Mouse (Mus musculus) limb, embryonic 11.5 days (tissue): Measurements from ENCODE around the gene Aldh1a2. TPM values are rescaled to one million over a fixed set of nuclear protein-coding genes. Genes with fewer than 3 reads are reported as not detected.
A peak's percentile ranks its signal among the peaks of the same experiment; 100 is the strongest.

ENCODE experiments used
- ATAC-seq: fragments of 200-750 bp; cut with Nextera tagmentation; 2 replicates; pipeline ENCODE4 v1.8.0; 2017; ENCODE audit warnings: low read depth; ENCODE audit not compliant: insufficient number of reproducible peaks, low FRiP score, low TSS enrichment
- DNase-seq: peaks from one replicate; pipeline ENCODE4 v3.0.0-alpha.2; 2015; ENCODE audit warnings: low spot score
- H3K27ac ChIP-seq: fragments of 300-500 bp; sonication (generic); replicated peaks from 2 replicates; pipeline ENCODE4 v1.5.1; 2014; ENCODE audit warnings: low read depth, mild to moderate bottlenecking, low read length
- H3K27me3 ChIP-seq: fragments of 300-500 bp; sonication (generic); 2 replicates; pipeline ENCODE4 v1.6.1; 2014; ENCODE audit warnings: mild to moderate bottlenecking, low read length, mixed read lengths; ENCODE audit not compliant: control insufficient read depth, insufficient read depth
- H3K36me3 ChIP-seq: fragments of 300-500 bp; sonication (generic); 2 replicates; pipeline ENCODE4 v1.6.1; 2014; ENCODE audit warnings: mild to moderate bottlenecking, low read length, moderate library complexity, mixed read lengths; ENCODE audit not compliant: control insufficient read depth, insufficient read depth
- H3K4me1 ChIP-seq: fragments of 300-500 bp; sonication (generic); 2 replicates; pipeline ENCODE4 v1.6.1; 2014; ENCODE audit warnings: low read length, mixed read lengths; ENCODE audit not compliant: control insufficient read depth, insufficient read depth
- H3K4me2 ChIP-seq: fragments of 300-500 bp; sonication (generic); 2 replicates; pipeline ENCODE4 v1.6.1; 2014; ENCODE audit warnings: low read depth, mild to moderate bottlenecking, moderate library complexity; ENCODE audit not compliant: severe bottlenecking
- H3K4me3 ChIP-seq: fragments of 300-500 bp; sonication (generic); 2 replicates; pipeline ENCODE4 v1.5.1; 2014; ENCODE audit warnings: low read depth, low read length
- H3K9ac ChIP-seq: fragments of 300-500 bp; sonication (generic); 2 replicates; pipeline ENCODE4 v1.6.1; 2014; ENCODE audit warnings: mild to moderate bottlenecking, low read length
- H3K9me3 ChIP-seq: fragments of 300-500 bp; sonication (generic); 2 replicates; pipeline ENCODE4 v1.6.1; 2016; ENCODE audit warnings: low read length; ENCODE audit not compliant: control insufficient read depth
- WGBS: fragments of 180-500 bp; shearing (Covaris S2); extraction: QIAGEN DNeasy Blood & Tissue Kit; methylation state at CpG from one replicate; pipeline ENCODE4 v1.1.7; 2014; 5-methylcytosine and 5-hydroxymethylcytosine counted together
- polyA plus RNA-seq: library from polyadenylated mRNA; unstranded; fragments of >200 nt; fragmentation: Nextera tagmentation; extraction: Ambion mirVana; gene quantifications from 2 replicates; pipeline ENCODE4 v1.2.1, GENCODE M21; 2014

Aldh1a2 gene
- polyA plus RNA-seq, 1 experiment from 2014 or later, result 42.3 TPM

DNA sequence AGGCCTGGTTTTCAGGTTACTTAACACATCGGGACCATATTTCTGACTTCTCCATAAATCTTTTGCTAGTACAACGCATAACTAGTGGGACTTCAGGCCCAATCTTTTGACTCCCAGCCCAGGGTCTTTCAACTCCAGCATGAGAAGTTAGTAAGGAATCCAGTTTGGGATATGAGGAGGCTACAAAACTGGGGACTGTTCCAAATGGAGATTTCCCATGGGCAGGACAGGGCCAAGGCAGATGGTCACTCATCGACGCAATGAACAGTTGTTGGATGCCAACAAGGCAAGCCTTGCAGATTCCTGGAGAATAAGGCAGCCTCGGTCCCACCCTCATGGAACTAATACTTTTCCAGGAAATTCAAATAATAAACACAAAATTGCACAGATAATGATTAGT, 104.2 kb downstream of the Aldh1a2 start:
- Histone ChIP-seq H3K9me3 (no peaks in the 10 kb centered on the region), H3K4me3 (no peak overlapping the region), H3K4me1 (peaks cover 3% of the 10 kb centered on the region; the same call in 1 of the 2 replicates), H3K4me2 (no peak overlapping the region), H3K27ac (no peak overlapping the region), H3K27me3 (no peaks in the 10 kb centered on the region), H3K36me3 (no peaks in the 10 kb centered on the region), H3K9ac (no peak overlapping the region)
- ATAC-seq (no peak), DNase-seq (no peak)
- WGBS, result 95% methylated on average over 5 of the region's 5 CpGs

DNA sequence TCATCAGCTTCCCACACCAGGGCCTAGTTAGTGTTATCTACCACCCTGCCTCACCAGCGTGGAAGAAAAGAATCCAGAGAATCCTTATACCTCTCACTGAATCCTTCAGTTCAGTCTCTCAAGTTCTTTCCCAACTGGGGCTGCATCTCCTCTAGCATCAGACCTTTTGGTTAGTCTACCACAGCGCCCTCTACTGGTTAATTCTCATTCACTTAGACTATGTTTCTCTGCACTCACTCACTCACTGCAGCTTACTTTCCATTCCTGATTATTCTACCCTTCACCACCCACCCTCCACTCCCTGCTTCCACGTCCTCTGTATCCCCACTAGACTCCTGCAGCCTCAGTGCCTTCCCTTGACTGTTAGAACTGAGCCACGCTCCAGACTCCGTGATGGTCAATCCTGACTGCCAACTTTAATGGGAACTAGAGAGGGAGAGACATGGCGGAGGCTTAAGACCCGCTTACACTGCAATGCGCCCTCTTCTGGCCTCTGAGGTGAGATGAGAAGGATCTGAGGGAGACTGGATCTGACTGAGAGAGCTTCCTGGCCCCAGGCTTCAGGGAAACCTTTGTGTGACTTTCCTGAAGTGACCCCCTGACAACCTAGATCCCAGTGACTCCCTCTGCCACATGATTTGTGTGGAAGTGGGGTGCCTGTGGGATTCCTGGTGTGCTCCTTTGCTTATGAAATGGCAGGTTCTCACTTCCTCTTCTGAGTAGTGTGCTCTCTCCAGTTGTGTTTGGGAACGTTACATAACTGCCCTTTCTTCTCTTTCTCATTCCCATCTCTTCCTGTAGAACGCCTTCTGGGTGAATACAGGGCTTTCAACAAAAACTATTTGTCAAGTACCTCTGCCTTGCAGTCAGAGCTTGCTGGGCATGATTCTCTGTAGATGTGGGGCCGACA, 104.9 kb downstream of the Aldh1a2 start:
- H3K27ac ChIP-seq, result no peak overlapping the region
- H3K4me3 ChIP-seq, result no peak overlapping the region
- H3K36me3 ChIP-seq, result no peaks in the 10 kb centered on the region
- H3K27me3 ChIP-seq, result no peaks in the 10 kb centered on the region
- no peak for ATAC-seq
- no peak overlapping the region for H3K9ac ChIP-seq
- DNase-seq, result no peak
- 58% methylated on average over 11 of the region's 11 CpGs for WGBS
- no peaks in the 10 kb centered on the region for H3K9me3 ChIP-seq
- no peak overlapping the region for H3K4me2 ChIP-seq
- H3K4me1 ChIP-seq, result peaks cover 3% of the 10 kb centered on the region; the same call in 1 of the 2 replicates

DNA sequence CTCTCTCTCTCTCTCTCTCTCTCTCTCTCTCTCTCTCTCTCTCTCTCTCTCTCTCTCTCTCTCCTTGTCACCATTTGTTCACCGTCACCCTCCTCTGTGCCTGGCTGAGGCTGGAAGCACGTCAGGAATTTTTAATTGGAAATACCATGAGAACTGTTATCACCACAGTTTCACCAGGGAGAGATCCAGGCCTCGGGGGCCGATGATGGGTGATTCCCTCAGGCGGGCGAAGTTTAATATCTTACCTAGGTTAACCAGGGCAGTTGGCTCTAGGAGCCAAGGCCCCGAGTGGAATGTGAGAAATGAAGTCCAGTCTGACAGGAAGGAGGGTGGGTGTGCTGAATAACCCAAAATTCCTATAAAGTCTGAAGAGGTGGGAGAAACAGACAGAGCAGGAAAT, 105.8 kb downstream of the Aldh1a2 start:
- Histone ChIP-seq H3K27me3 (no peaks in the 10 kb centered on the region), H3K27ac (no peak overlapping the region), H3K36me3 (no peaks in the 10 kb centered on the region), H3K9ac (no peak overlapping the region), H3K4me2 (no peak overlapping the region), H3K9me3 (no peaks in the 10 kb centered on the region), H3K4me3 (no peak overlapping the region), H3K4me1 (peaks cover 9% of the 10 kb centered on the region)
- DNase-seq, result no peak
- WGBS, result 59% methylated on average over 7 of the region's 7 CpGs
- ATAC-seq, result no peak

DNA sequence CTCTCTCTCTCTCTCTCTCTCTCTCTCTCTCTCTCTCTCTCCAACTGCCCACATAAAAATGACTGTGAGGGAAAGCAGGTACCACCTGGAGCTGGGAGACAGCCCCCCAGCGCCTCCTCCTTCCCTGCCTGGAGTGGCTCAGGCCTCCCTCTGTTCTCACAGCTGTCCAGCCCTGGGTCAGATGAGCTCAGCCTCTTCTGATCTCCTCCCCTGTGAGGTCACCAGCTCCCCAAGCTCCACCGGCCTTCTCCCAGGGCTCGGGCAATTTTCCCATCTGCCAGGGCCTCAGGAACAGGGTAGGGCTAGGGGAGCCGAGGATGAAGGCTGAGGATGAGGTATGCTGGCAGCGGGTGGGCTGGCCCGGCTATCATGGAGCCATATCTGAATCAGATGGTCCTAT, 106.3 kb downstream of the Aldh1a2 start:
- H3K27ac ChIP-seq, result no peak overlapping the region
- no peaks in the 10 kb centered on the region for H3K9me3 ChIP-seq
- H3K27me3 ChIP-seq, result no peaks in the 10 kb centered on the region
- no peak overlapping the region for H3K4me2 ChIP-seq
- WGBS, result 52% methylated on average over 6 of the region's 6 CpGs
- ATAC-seq, result no peak
- peaks cover 11% of the 10 kb centered on the region for H3K4me1 ChIP-seq
- no peak overlapping the region for H3K9ac ChIP-seq
- H3K36me3 ChIP-seq, result no peaks in the 10 kb centered on the region
- DNase-seq, result no peak
- H3K4me3 ChIP-seq, result no peak overlapping the region

DNA sequence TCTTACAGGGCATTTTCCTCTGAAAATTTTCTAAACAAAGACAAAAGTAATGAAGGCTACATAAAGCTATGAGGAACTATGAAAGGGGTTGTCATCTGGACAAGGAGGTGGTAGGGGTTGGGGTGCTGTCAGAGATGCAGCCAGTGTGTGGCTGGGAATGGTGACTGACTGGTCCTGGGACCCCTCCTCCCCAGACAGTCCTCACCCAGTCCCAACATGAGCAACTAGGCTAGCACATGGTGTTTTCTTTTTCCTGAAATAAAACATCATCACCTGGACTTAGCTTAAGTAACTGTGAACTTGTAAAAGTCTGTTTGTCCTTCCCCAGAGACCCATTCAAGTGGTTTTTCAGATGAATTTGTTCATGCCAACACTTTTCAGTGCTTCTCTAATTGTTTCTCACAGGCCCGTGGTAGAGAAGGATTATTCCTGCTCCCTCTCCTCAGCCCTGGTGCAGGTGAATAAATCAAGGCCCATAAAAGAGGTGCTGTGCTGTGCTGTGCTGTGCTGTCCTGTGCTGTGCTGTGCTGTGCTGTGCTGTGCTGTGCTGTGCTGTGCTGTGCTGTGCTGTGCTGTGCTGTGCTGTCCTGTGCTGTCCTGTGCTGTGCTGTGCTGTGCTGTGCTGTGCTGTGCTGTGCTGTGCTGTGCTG, 107.8 kb downstream of the Aldh1a2 start:
- peaks cover 11% of the 10 kb centered on the region for H3K4me1 ChIP-seq
- no peaks in the 10 kb centered on the region for H3K36me3 ChIP-seq
- no peak overlapping the region for H3K9ac ChIP-seq
- H3K27ac ChIP-seq, result no peak overlapping the region
- no peak overlapping the region for H3K4me3 ChIP-seq
- H3K27me3 ChIP-seq, result no peaks in the 10 kb centered on the region
- DNase-seq (no peak), ATAC-seq (no peak)
- no peak overlapping the region for H3K4me2 ChIP-seq
- 36% methylated on average over 1 of the region's 1 CpGs for WGBS
- H3K9me3 ChIP-seq, result no peaks in the 10 kb centered on the region

DNA sequence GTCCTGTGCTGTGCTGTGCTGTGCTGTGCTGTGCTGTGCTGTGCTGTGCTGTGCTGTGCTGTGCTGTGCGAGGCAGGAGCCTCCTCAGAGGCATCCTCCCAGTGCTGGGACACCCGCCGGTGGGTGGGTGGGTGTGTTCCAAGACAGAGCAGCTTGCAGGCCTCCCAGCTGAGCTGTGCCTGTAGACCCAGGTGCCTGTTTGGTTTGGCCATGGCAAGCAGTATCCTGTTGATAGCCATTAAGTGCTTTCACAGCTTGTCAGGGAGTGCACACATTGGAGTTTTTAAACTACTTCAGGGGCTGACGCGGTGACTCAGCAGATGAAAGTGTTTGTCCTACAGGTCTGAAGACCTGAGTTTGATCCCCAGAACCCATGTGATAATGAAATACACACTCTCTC, 108.5 kb downstream of the Aldh1a2 start:
- Histone ChIP-seq H3K9ac (no peak overlapping the region), H3K36me3 (no peaks in the 10 kb centered on the region), H3K4me3 (no peak overlapping the region), H3K27me3 (no peaks in the 10 kb centered on the region), H3K9me3 (no peaks in the 10 kb centered on the region), H3K4me2 (no peak overlapping the region), H3K27ac (no peak overlapping the region), H3K4me1 (peaks cover 11% of the 10 kb centered on the region)
- no peak for ATAC-seq
- WGBS, result 68% methylated on average over 5 of the region's 5 CpGs
- no peak for DNase-seq

DNA sequence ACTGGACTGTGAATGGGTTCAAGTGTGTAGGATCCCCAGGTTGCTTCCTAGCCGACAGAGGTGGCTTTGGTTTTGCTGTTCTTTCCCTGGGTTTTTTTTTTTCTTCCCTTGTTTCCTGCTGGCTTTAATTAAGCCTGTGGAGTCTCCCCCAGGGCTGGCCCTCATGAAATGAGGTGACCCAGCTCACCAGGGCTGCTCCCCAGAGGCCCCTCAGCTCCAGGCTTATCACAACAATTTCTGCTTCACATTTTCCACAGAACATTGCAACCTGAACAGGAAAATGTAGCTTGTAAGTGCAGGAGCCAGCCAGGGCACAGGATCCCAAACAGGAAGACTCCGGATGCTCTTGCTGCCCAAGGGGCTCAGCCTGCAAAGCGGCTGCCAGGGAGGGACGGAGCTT, 110.7 kb downstream of the Aldh1a2 start:
- no peak for ATAC-seq
- Histone ChIP-seq H3K4me1 (peaks cover 11% of the 10 kb centered on the region), H3K4me3 (no peak overlapping the region), H3K9me3 (no peaks in the 10 kb centered on the region), H3K27me3 (no peaks in the 10 kb centered on the region), H3K36me3 (no peaks in the 10 kb centered on the region), H3K4me2 (no peak overlapping the region; the same call in 1 of the 2 replicates), H3K27ac (peak overlapping the region; percentile 42; the same call in 1 of the 2 replicates), H3K9ac (no peak overlapping the region)
- DNase-seq, result no peak
- WGBS, result 51% methylated on average over 4 of the region's 4 CpGs

DNA sequence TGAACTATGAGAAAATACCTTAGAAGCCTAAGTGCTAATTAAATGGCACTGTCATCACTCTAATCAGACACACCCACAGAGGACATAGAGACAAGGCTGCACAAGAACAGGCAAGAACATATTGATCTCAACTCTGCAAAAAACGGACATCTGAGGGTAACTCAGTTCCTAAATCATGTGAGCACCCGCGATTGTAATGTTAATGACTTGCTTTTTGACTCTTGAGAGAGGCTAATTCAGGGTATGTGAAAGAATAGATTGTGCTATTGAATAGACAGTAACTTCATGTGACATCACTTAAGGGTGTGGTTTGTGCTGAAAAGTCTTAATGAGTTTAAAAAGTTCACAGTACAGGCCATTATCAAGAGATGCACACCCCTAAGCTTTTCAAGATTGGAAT, 116.1 kb downstream of the Aldh1a2 start:
- Histone ChIP-seq H3K27ac (no peak overlapping the region), H3K4me1 (peaks cover under 1% of the 10 kb centered on the region; the same call in 1 of the 2 replicates), H3K4me2 (no peak overlapping the region), H3K9me3 (no peaks in the 10 kb centered on the region), H3K36me3 (no peaks in the 10 kb centered on the region), H3K27me3 (no peaks in the 10 kb centered on the region), H3K9ac (no peak overlapping the region), H3K4me3 (no peak overlapping the region)
- ATAC-seq (no peak), DNase-seq (no peak)
- WGBS, result 74% methylated on average over 3 of the region's 3 CpGs
